18 mouse cellular contexts compared by ENCODE assay signal in genomic region chr5:148239757-148240156, GRCm38 (mm10).
DNase-seq lines count a peak whose midpoint lies in the region; ATAC-seq lines count a peak whose summit lies in the region.
"Had no signal": no experiment of that assay in that cellular context is flagged by ENCODE, and none has a peak within 500 bp of the region (broad histone marks: within the 10 kb centered on the region; RNA-seq: fewer than 3 reads in every experiment).

No protein-coding gene starts in this region.

- H3K36me3 ChIP-seq in embryonic facial prominence, embryonic 11.5 days (replicated peaks; ENCODE audit: control insufficient read depth, insufficient read depth, low read depth, low read length) = no peaks in the 10 kb centered on the region
- no peaks in the 10 kb centered on the region for H3K36me3 ChIP-seq in embryonic facial prominence, embryonic 10.5 days (replicated peaks)
- no peaks in the 10 kb centered on the region for H3K36me3 ChIP-seq in forebrain, embryonic 16.5 days (ENCODE audit: control insufficient read depth, insufficient read depth)
- H3K36me3 ChIP-seq in forebrain, embryonic 14.5 days (ENCODE audit: control insufficient read depth, insufficient read depth, low read length) = no peaks in the 10 kb centered on the region
- H3K36me3 ChIP-seq in midbrain, embryonic 12.5 days = no peaks in the 10 kb centered on the region
- H3K36me3 ChIP-seq in midbrain, embryonic 11.5 days (ENCODE audit: control insufficient read depth, insufficient read depth, low read length) = no peaks in the 10 kb centered on the region
- H3K36me3 ChIP-seq: embryonic facial prominence, embryonic 13.5 days; G1E; heart, embryonic 15.5 days; hindbrain, embryonic 10.5 days; intestine, embryonic 15.5 days had no signal

- WGBS in embryonic facial prominence, embryonic 11.5 days = 28% methylated on average over 2 of the region's 2 CpGs
- WGBS in embryonic facial prominence, embryonic 10.5 days = 36% methylated on average over 2 of the region's 2 CpGs
- WGBS in forebrain, embryonic 16.5 days = 4% methylated on average over 2 of the region's 2 CpGs
- 0% methylated on average over 2 of the region's 2 CpGs for WGBS in forebrain, embryonic 14.5 days
- WGBS in midbrain, embryonic 12.5 days = 4% methylated on average over 2 of the region's 2 CpGs
- WGBS in midbrain, embryonic 11.5 days = 9% methylated on average over 2 of the region's 2 CpGs

- H3K4me3 ChIP-seq in embryonic facial prominence, embryonic 11.5 days (ENCODE audit: low read depth, low read length) = no peak overlapping the region
- H3K4me3 ChIP-seq in embryonic facial prominence, embryonic 10.5 days = no peak overlapping the region
- no peak overlapping the region for H3K4me3 ChIP-seq in forebrain, embryonic 16.5 days (replicated peaks; ENCODE audit: low read length)
- no peak overlapping the region for H3K4me3 ChIP-seq in forebrain, embryonic 14.5 days (ENCODE audit: low read depth, low read length)
- no peak overlapping the region for H3K4me3 ChIP-seq in midbrain, embryonic 12.5 days
- no peak overlapping the region for H3K4me3 ChIP-seq in midbrain, embryonic 11.5 days (ENCODE audit: low read depth, low read length)
- H3K4me3 ChIP-seq: embryonic facial prominence, embryonic 13.5 days; heart, adult 2 months; heart, embryonic 15.5 days; hindbrain, embryonic 10.5 days; intestine, embryonic 15.5 days had no signal

- no peak overlapping the region for H3K9ac ChIP-seq in embryonic facial prominence, embryonic 11.5 days (replicated peaks; ENCODE audit: low read length)
- H3K9ac ChIP-seq in forebrain, embryonic 16.5 days (replicated peaks; ENCODE audit: low read depth, low read length) = no peak overlapping the region
- H3K9ac ChIP-seq in forebrain, embryonic 14.5 days (ENCODE audit: low read length) = no peak overlapping the region
- H3K9ac ChIP-seq in midbrain, embryonic 12.5 days (replicated peaks) = no peak overlapping the region
- no peak overlapping the region for H3K9ac ChIP-seq in midbrain, embryonic 11.5 days (ENCODE audit: low read length)
- H3K9ac ChIP-seq: embryonic facial prominence, embryonic 13.5 days; heart, embryonic 15.5 days; intestine, embryonic 15.5 days had no signal

- no peaks in the 10 kb centered on the region for H3K4me1 ChIP-seq in embryonic facial prominence, embryonic 11.5 days (ENCODE audit: control insufficient read depth, insufficient read depth, low read length)
- H3K4me1 ChIP-seq in embryonic facial prominence, embryonic 10.5 days = no peaks in the 10 kb centered on the region
- H3K4me1 ChIP-seq in forebrain, embryonic 16.5 days (replicated peaks; ENCODE audit: control insufficient read depth, insufficient read depth, low read length) = no peaks in the 10 kb centered on the region
- H3K4me1 ChIP-seq in forebrain, embryonic 14.5 days (ENCODE audit: control insufficient read depth, insufficient read depth, low read length) = no peaks in the 10 kb centered on the region
- H3K4me1 ChIP-seq in midbrain, embryonic 12.5 days = 0 out of 2 replicates have a peak, but pooled peaks cover 5% of the 10 kb centered on the region
- 0 out of 2 replicates have a peak, but pooled peaks cover 2% of the 10 kb centered on the region for H3K4me1 ChIP-seq in midbrain, embryonic 11.5 days (ENCODE audit: control insufficient read depth, insufficient read depth, low read length)
- H3K4me1 ChIP-seq: embryonic facial prominence, embryonic 13.5 days; heart, embryonic 15.5 days; intestine, embryonic 15.5 days had no signal

- DNase-seq in embryonic facial prominence, embryonic 11.5 days (ENCODE audit: low spot score) = no peak
- no peak for DNase-seq in embryonic facial prominence, embryonic 10.5 days (ENCODE audit: low spot score)
- no peak for DNase-seq in forebrain, embryonic 14.5 days (ENCODE audit: low spot score)
- no peak for DNase-seq in midbrain, embryonic 11.5 days (ENCODE audit: low spot score, missing footprints)
- peak; percentile 44 for DNase-seq in R1 (ENCODE audit: low read depth, low spot score)
- DNase-seq: B cell, adult 2 months; gastrocnemius, postnatal 10 days; heart, adult 2 months; kidney, adult 18-20 months had no signal

- no peak overlapping the region for H3K4me2 ChIP-seq in embryonic facial prominence, embryonic 11.5 days (ENCODE audit: low read depth, low read length)
- H3K4me2 ChIP-seq in forebrain, embryonic 16.5 days (ENCODE audit: low read length) = no peak overlapping the region
- H3K4me2 ChIP-seq in forebrain, embryonic 14.5 days (ENCODE audit: low read length) = no peak overlapping the region
- no peak overlapping the region for H3K4me2 ChIP-seq in midbrain, embryonic 12.5 days (replicated peaks)
- H3K4me2 ChIP-seq in midbrain, embryonic 11.5 days = no peak overlapping the region
- H3K4me2 ChIP-seq: embryonic facial prominence, embryonic 13.5 days; heart, embryonic 11.5 days; heart, embryonic 15.5 days; intestine, embryonic 15.5 days had no signal

- no peaks in the 10 kb centered on the region for H3K9me3 ChIP-seq in embryonic facial prominence, embryonic 11.5 days (replicated peaks; ENCODE audit: control insufficient read depth, low read length)
- no peaks in the 10 kb centered on the region for H3K9me3 ChIP-seq in embryonic facial prominence, embryonic 10.5 days
- H3K9me3 ChIP-seq in forebrain, embryonic 16.5 days (ENCODE audit: control insufficient read depth, low read length) = no peaks in the 10 kb centered on the region
- H3K9me3 ChIP-seq in forebrain, embryonic 14.5 days (replicated peaks; ENCODE audit: control insufficient read depth, low read length) = no peaks in the 10 kb centered on the region
- H3K9me3 ChIP-seq in midbrain, embryonic 12.5 days = no peaks in the 10 kb centered on the region
- no peaks in the 10 kb centered on the region for H3K9me3 ChIP-seq in midbrain, embryonic 11.5 days (ENCODE audit: control insufficient read depth, low read length)
- H3K9me3 ChIP-seq: embryonic facial prominence, embryonic 13.5 days; heart, embryonic 15.5 days; intestine, embryonic 15.5 days had no signal

- H3K27me3 ChIP-seq in embryonic facial prominence, embryonic 11.5 days (ENCODE audit: control insufficient read depth, insufficient read depth, low read length) = no peaks in the 10 kb centered on the region
- H3K27me3 ChIP-seq in embryonic facial prominence, embryonic 10.5 days (replicated peaks; ENCODE audit: low read depth, poor library complexity, severe bottlenecking) = no peaks in the 10 kb centered on the region
- no peaks in the 10 kb centered on the region for H3K27me3 ChIP-seq in forebrain, embryonic 16.5 days (replicated peaks; ENCODE audit: control insufficient read depth, insufficient read depth, low read length)
- H3K27me3 ChIP-seq in forebrain, embryonic 14.5 days (replicated peaks; ENCODE audit: control insufficient read depth, insufficient read depth, low read length) = no peaks in the 10 kb centered on the region
- H3K27me3 ChIP-seq in midbrain, embryonic 12.5 days = 0 out of 2 replicates have a peak, but pooled peaks cover 10% of the 10 kb centered on the region
- no peaks in the 10 kb centered on the region for H3K27me3 ChIP-seq in midbrain, embryonic 11.5 days (ENCODE audit: control insufficient read depth, insufficient read depth, low read length)
- H3K27me3 ChIP-seq: heart, embryonic 15.5 days; intestine, embryonic 15.5 days had no signal

- 0 out of 2 replicates have a peak, but pooled peaks have one; percentile 70 for ATAC-seq in embryonic facial prominence, embryonic 11.5 days (replicated peaks; ENCODE audit: insufficient number of reproducible peaks, low FRiP score, low TSS enrichment, low read depth)
- 0 out of 2 replicates have a peak, but pooled peaks have one; percentile 13 for ATAC-seq in forebrain, embryonic 16.5 days
- no peak for ATAC-seq in forebrain, embryonic 14.5 days
- peak; percentile 57; the same call in 1 of the 2 replicates for ATAC-seq in midbrain, embryonic 12.5 days (ENCODE audit: low FRiP score, low read depth)
- no peak; the same call in 1 of the 2 replicates for ATAC-seq in midbrain, embryonic 11.5 days (ENCODE audit: low FRiP score)
- ATAC-seq: CD4-positive, CD25-positive, alpha-beta regulatory T cell, adult 4 months had no signal

- no peak overlapping the region for H3K27ac ChIP-seq in embryonic facial prominence, embryonic 11.5 days (replicated peaks; ENCODE audit: low read depth, low read length)
- no peak overlapping the region for H3K27ac ChIP-seq in embryonic facial prominence, embryonic 10.5 days (replicated peaks)
- H3K27ac ChIP-seq in forebrain, embryonic 16.5 days (ENCODE audit: low read length) = no peak overlapping the region
- H3K27ac ChIP-seq in forebrain, embryonic 14.5 days (ENCODE audit: low read depth, low read length) = no peak overlapping the region
- H3K27ac ChIP-seq in midbrain, embryonic 12.5 days (replicated peaks) = no peak overlapping the region
- no peak overlapping the region for H3K27ac ChIP-seq in midbrain, embryonic 11.5 days (ENCODE audit: low read depth, low read length)
- H3K27ac ChIP-seq: embryonic facial prominence, embryonic 13.5 days; heart, adult 2 months; heart, embryonic 15.5 days; hindbrain, embryonic 10.5 days; intestine, embryonic 15.5 days had no signal

Comparison
In these comparisons a context has a peak if more than half of its experiments do, and no peak if none do; other contexts are left out.
1. ATAC-seq: peak in embryonic facial prominence, embryonic 11.5 days (single experiment), forebrain, embryonic 16.5 days (single experiment) and midbrain, embryonic 12.5 days (single experiment); none in forebrain, embryonic 14.5 days (single experiment) and midbrain, embryonic 11.5 days (single experiment).